Mouse (Mus musculus) lung, embryonic 14.5 days (tissue): ENCODE measurements around the gene 4933405O20Rik. TPM values are rescaled to one million over a fixed set of nuclear protein-coding genes. Genes with fewer than 3 reads are reported as not detected.

ENCODE experiments used
- ATAC-seq: fragments of 200-750 bp; cut with Nextera tagmentation; 2 replicates; pipeline ENCODE4 v1.8.0; 2017; ENCODE audit warnings: mild to moderate bottlenecking, moderate TSS enrichment, moderate library complexity; ENCODE audit not compliant: insufficient read depth
- DNase-seq: peaks from one replicate; pipeline ENCODE4 v3.0.0-alpha.2; 2015
- H3K27ac ChIP-seq: fragments of 300-500 bp; sonication (generic); 2 replicates; pipeline ENCODE4 v1.5.1; 2014; ENCODE audit warnings: low read depth, mild to moderate bottlenecking, moderate library complexity
- H3K27me3 ChIP-seq: fragments of 300-500 bp; sonication (generic); 2 replicates; pipeline ENCODE4 v1.6.1; 2014; ENCODE audit warnings: low read length, control low read depth; ENCODE audit not compliant: insufficient read depth
- H3K36me3 ChIP-seq: fragments of 300-500 bp; sonication (generic); 2 replicates; pipeline ENCODE4 v1.6.1; 2014; ENCODE audit warnings: control low read depth; ENCODE audit not compliant: insufficient read depth
- H3K4me1 ChIP-seq: fragments of 300-500 bp; sonication (generic); 2 replicates; pipeline ENCODE4 v1.6.1; 2014; ENCODE audit warnings: antibody characterized with exemption, control low read depth; ENCODE audit not compliant: insufficient read depth
- H3K4me2 ChIP-seq: fragments of 300-500 bp; sonication (generic); 2 replicates; pipeline ENCODE4 v1.6.1; 2014; ENCODE audit warnings: mild to moderate bottlenecking
- H3K4me3 ChIP-seq: fragments of 300-500 bp; sonication (generic); 2 replicates; pipeline ENCODE4 v1.5.1; 2014; ENCODE audit warnings: low read depth, low read length
- H3K9ac ChIP-seq: fragments of 300-500 bp; sonication (generic); 2 replicates; pipeline ENCODE4 v1.6.1; 2014
- H3K9me3 ChIP-seq: fragments of 300-500 bp; sonication (generic); 2 replicates; pipeline ENCODE4 v1.6.1; 2016; ENCODE audit warnings: low read depth, low read length, control low read depth
- CTCF ChIP-seq: IDR thresholded peaks from 2 replicates; pipeline ENCODE4 v1.5.1; 2016; ENCODE audit warnings: antibody characterized with exemption, low read depth
- WGBS: fragments of 180-500 bp; shearing (Covaris S2); extraction: QIAGEN DNeasy Blood & Tissue Kit; methylation state at CpG from one replicate; pipeline ENCODE4 v1.1.7; 2014; 5-methylcytosine and 5-hydroxymethylcytosine counted together
- polyA plus RNA-seq: library from polyadenylated mRNA; unstranded; fragments of >200 nt; fragmentation: Nextera tagmentation; extraction: Ambion mirVana; gene quantifications from 2 replicates; pipeline ENCODE4 v1.2.1, GENCODE M21; 2014

Gene 4933405O20Rik
- not detected in 2 replicates for polyA plus RNA-seq

GRCm38 (mm10) chr7:50598890-50599289, at the start of gene 4933405O20Rik:
Gene 4933405O20Rik (plus strand): TSS chr7:50599190.
- no peak within 1 kb of the TSS for H3K9ac ChIP-seq
- no peak within 1 kb of the TSS for H3K4me3 ChIP-seq
- ATAC-seq = no peak
- no peak for TF ChIP-seq CTCF
- H3K4me1 ChIP-seq = no peaks in the 10 kb centered on the region
- no peaks in the 10 kb centered on the region for H3K9me3 ChIP-seq
- H3K36me3 ChIP-seq = no peaks in the 10 kb centered on the region
- no peaks in the 10 kb centered on the region for H3K27me3 ChIP-seq
- no peak within 1 kb of the TSS for H3K27ac ChIP-seq
- WGBS = 62% methylated on average over 3 of the region's 3 CpGs
- no peak for DNase-seq
- H3K4me2 ChIP-seq = no peak within 1 kb of the TSS

DNA sequence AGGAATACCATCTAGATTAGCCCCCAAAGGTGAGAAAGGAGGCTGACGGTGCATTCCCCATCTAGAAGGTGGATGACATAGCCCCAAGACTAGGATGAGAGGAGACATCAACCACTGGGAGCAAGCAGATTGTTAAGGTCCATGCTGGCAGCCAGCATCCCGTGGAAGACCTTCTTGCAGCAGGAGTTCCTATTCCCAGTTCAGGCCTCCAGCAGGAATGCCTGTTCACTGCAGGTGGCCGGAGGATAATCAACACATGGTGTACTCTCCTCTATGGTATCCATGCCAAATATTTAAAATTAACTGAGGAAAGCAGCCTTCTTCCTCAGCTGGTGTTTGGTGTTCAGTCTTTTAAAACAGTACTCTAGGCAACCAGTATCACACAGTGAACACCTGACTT, 49.4 kb upstream of the 4933405O20Rik start:
- H3K9me3 ChIP-seq = no peaks in the 10 kb centered on the region
- DNase-seq = no peak
- no peak for TF ChIP-seq CTCF
- WGBS = 68% methylated on average over 3 of the region's 3 CpGs
- H3K4me2 ChIP-seq = no peak overlapping the region
- no peaks in the 10 kb centered on the region for H3K4me1 ChIP-seq
- no peak overlapping the region for H3K27ac ChIP-seq
- no peak for ATAC-seq
- H3K4me3 ChIP-seq = no peak overlapping the region
- no peaks in the 10 kb centered on the region for H3K36me3 ChIP-seq
- H3K27me3 ChIP-seq = no peaks in the 10 kb centered on the region
- no peak overlapping the region for H3K9ac ChIP-seq

DNA sequence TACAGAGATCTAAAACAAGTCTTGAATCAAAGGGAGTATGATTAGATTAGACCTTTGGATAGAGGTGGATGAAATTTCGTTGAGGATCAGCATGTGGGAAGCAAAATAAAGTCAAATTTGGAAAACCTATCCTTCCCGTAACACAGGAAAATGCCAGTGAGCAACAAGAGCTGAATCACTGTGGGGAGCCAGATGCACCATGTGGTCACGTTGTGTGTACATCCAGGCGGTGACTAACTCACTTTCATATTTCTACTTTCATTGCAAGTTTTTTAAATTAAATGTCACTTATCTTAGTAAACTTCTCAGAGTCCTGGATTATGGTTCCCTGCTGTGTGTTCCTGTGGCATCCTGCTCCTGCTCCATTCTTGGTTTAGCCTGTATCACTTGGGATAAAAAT, 47.6 kb upstream of the 4933405O20Rik start:
- Histone ChIP-seq H3K9me3 (no peaks in the 10 kb centered on the region), H3K36me3 (no peaks in the 10 kb centered on the region), H3K4me3 (no peak overlapping the region), H3K27ac (no peak overlapping the region), H3K27me3 (no peaks in the 10 kb centered on the region), H3K4me1 (no peaks in the 10 kb centered on the region), H3K4me2 (no peak overlapping the region), H3K9ac (no peak overlapping the region)
- no peak for TF ChIP-seq CTCF
- DNase-seq = no peak
- WGBS = 73% methylated on average over 4 of the region's 4 CpGs
- no peak for ATAC-seq

DNA sequence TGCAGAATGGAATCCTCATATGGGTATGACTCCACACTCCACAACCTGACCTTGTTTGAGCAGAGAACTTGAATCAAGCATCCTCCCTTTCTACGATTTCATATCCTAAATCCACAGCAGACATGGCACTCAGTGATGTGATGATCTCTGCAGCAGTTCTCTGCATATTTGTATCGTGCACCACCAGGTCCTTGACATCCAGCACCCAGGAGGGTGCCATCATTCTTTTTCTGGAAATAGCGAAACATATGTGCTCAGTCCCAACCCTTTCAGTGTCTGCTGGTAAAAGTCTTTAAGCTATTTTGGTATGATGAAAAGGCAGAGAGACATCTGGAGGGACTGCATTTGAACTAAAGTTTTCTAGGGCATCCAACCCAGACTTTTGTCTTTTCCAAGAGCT, 36.3 kb upstream of the 4933405O20Rik start:
- no peaks in the 10 kb centered on the region for H3K4me1 ChIP-seq
- no peak for DNase-seq
- no peaks in the 10 kb centered on the region for H3K27me3 ChIP-seq
- H3K4me3 ChIP-seq = no peak overlapping the region
- no peak for ATAC-seq
- H3K9ac ChIP-seq = no peak overlapping the region
- H3K36me3 ChIP-seq = no peaks in the 10 kb centered on the region
- H3K4me2 ChIP-seq = no peak overlapping the region
- 79% methylated on average over 3 of the region's 3 CpGs for WGBS
- no peak for TF ChIP-seq CTCF
- H3K9me3 ChIP-seq = no peaks in the 10 kb centered on the region
- H3K27ac ChIP-seq = no peak overlapping the region

GRCm38 (mm10) chr7:50573841-50574240, 25.1 kb upstream of the 4933405O20Rik start:
- H3K9me3 ChIP-seq = no peaks in the 10 kb centered on the region
- H3K36me3 ChIP-seq = no peaks in the 10 kb centered on the region
- H3K27me3 ChIP-seq = no peaks in the 10 kb centered on the region
- ATAC-seq (no peak), DNase-seq (no peak)
- no peak overlapping the region for H3K4me3 ChIP-seq
- no peak overlapping the region for H3K9ac ChIP-seq
- 47% methylated on average over 7 of the region's 7 CpGs for WGBS
- H3K4me2 ChIP-seq = no peak overlapping the region
- no peaks in the 10 kb centered on the region for H3K4me1 ChIP-seq
- TF ChIP-seq CTCF = no peak
- H3K27ac ChIP-seq = no peak overlapping the region

- DNase-seq (no peak), ATAC-seq (no peak)
- H3K27ac ChIP-seq = no peak overlapping the region
- H3K4me2 ChIP-seq = no peak overlapping the region
- no peaks in the 10 kb centered on the region for H3K4me1 ChIP-seq
- H3K9ac ChIP-seq = no peak overlapping the region
- WGBS = 64% methylated on average over 8 of the region's 8 CpGs
- no peak overlapping the region for H3K4me3 ChIP-seq
- no peaks in the 10 kb centered on the region for H3K36me3 ChIP-seq
- H3K9me3 ChIP-seq = no peaks in the 10 kb centered on the region
- TF ChIP-seq CTCF = no peak
- no peaks in the 10 kb centered on the region for H3K27me3 ChIP-seq
These were observed 10.2 kb upstream of the 4933405O20Rik start for GRCm38 (mm10) chr7:50588642-50589424.

- Histone ChIP-seq H3K27ac (no peak overlapping the region), H3K4me3 (no peak overlapping the region), H3K4me1 (no peaks in the 10 kb centered on the region), H3K4me2 (no peak overlapping the region), H3K9me3 (no peaks in the 10 kb centered on the region), H3K9ac (no peak overlapping the region), H3K36me3 (no peaks in the 10 kb centered on the region), H3K27me3 (no peaks in the 10 kb centered on the region)
- no peak for TF ChIP-seq CTCF
- no peak for ATAC-seq
- DNase-seq = peak; percentile 36
- WGBS = 53% methylated on average over 2 of the region's 2 CpGs
These were observed 15.1 kb downstream of the 4933405O20Rik start for GRCm38 (mm10) chr7:50614101-50614500.
